Mouse (Mus musculus): ENCODE results near the gene Smyd3. TPM values are rescaled to one million over a fixed set of nuclear protein-coding genes. Genes with fewer than 3 reads are reported as not detected.

Smyd3 gene
- polyA plus RNA-seq, 1 experiment: 9.6 TPM

GRCm38 (mm10) chr1:179083098-179083497, 434.7 kb downstream of the Smyd3 start:
- no peaks in the 10 kb centered on the region for H3K4me1 ChIP-seq (replicated peaks; ENCODE audit: control insufficient read depth, insufficient read depth, low read length)
- no peak overlapping the region for H3K27ac ChIP-seq (ENCODE audit: control insufficient read depth, insufficient read depth, low read length)
- H3K4me3 ChIP-seq (ENCODE audit: control insufficient read depth, insufficient read depth, low read length): no peak overlapping the region
- DNase-seq: no peak
- TF ChIP-seq CTCF (IDR thresholded peaks at IDR 0.05; ENCODE audit: borderline replicate concordance, control insufficient read depth, extremely low read depth, insufficient read depth, low read length, poor library complexity) (no peak), POLR2A (IDR thresholded peaks at IDR 0.05; ENCODE audit: control insufficient read depth, extremely low read depth, insufficient read depth, low read length, poor library complexity) (no peak)
- H3K36me3 ChIP-seq (ENCODE audit: control insufficient read depth, insufficient read depth, low read length): no peaks in the 10 kb centered on the region
- WGBS: 83% methylated on average over 5 of the region's 5 CpGs
- no peaks in the 10 kb centered on the region for H3K27me3 ChIP-seq (ENCODE audit: control insufficient read depth, insufficient read depth, low read length)

- no peak overlapping the region for H3K4me3 ChIP-seq (ENCODE audit: control insufficient read depth, insufficient read depth, low read length)
- H3K27me3 ChIP-seq (ENCODE audit: control insufficient read depth, insufficient read depth, low read length): no peaks in the 10 kb centered on the region
- H3K36me3 ChIP-seq (ENCODE audit: control insufficient read depth, insufficient read depth, low read length): no peaks in the 10 kb centered on the region
- DNase-seq: no peak
- WGBS: 95% methylated on average over 7 of the region's 7 CpGs
- H3K4me1 ChIP-seq (replicated peaks; ENCODE audit: control insufficient read depth, insufficient read depth, low read length): no peaks in the 10 kb centered on the region
- no peak overlapping the region for H3K27ac ChIP-seq (ENCODE audit: control insufficient read depth, insufficient read depth, low read length)
- no peak for TF ChIP-seq POLR2A (IDR thresholded peaks at IDR 0.05; ENCODE audit: control insufficient read depth, extremely low read depth, insufficient read depth, low read length, poor library complexity)
- no peak for TF ChIP-seq CTCF (IDR thresholded peaks at IDR 0.05; ENCODE audit: borderline replicate concordance, control insufficient read depth, extremely low read depth, insufficient read depth, low read length, poor library complexity)
These were observed 444.0 kb downstream of the Smyd3 start for GRCm38 (mm10) chr1:179073846-179074245.

GRCm38 (mm10) chr1:179072935-179073654, 444.7 kb downstream of the Smyd3 start:
- Histone ChIP-seq H3K4me1 (replicated peaks; ENCODE audit: control insufficient read depth, insufficient read depth, low read length) (no peaks in the 10 kb centered on the region), H3K27me3 (ENCODE audit: control insufficient read depth, insufficient read depth, low read length) (no peaks in the 10 kb centered on the region), H3K4me3 (ENCODE audit: control insufficient read depth, insufficient read depth, low read length) (no peak overlapping the region), H3K36me3 (ENCODE audit: control insufficient read depth, insufficient read depth, low read length) (no peaks in the 10 kb centered on the region), H3K27ac (ENCODE audit: control insufficient read depth, insufficient read depth, low read length) (no peak overlapping the region)
- WGBS: 70% methylated on average over 11 of the region's 11 CpGs
- TF ChIP-seq POLR2A (IDR thresholded peaks at IDR 0.05; ENCODE audit: control insufficient read depth, extremely low read depth, insufficient read depth, low read length, poor library complexity): no peak
- no peak for TF ChIP-seq CTCF (IDR thresholded peaks at IDR 0.05; ENCODE audit: borderline replicate concordance, control insufficient read depth, extremely low read depth, insufficient read depth, low read length, poor library complexity)
- DNase-seq: no peak

GRCm38 (mm10) chr1:179072406-179072805, 445.4 kb downstream of the Smyd3 start:
- H3K27me3 ChIP-seq (ENCODE audit: control insufficient read depth, insufficient read depth, low read length): no peaks in the 10 kb centered on the region
- TF ChIP-seq CTCF (IDR thresholded peaks at IDR 0.05; ENCODE audit: borderline replicate concordance, control insufficient read depth, extremely low read depth, insufficient read depth, low read length, poor library complexity): no peak
- TF ChIP-seq POLR2A (IDR thresholded peaks at IDR 0.05; ENCODE audit: control insufficient read depth, extremely low read depth, insufficient read depth, low read length, poor library complexity): no peak
- H3K27ac ChIP-seq (ENCODE audit: control insufficient read depth, insufficient read depth, low read length): no peak overlapping the region
- WGBS: 100% methylated on average over 1 of the region's 1 CpGs
- no peak for DNase-seq
- H3K4me3 ChIP-seq (ENCODE audit: control insufficient read depth, insufficient read depth, low read length): no peak overlapping the region
- no peaks in the 10 kb centered on the region for H3K36me3 ChIP-seq (ENCODE audit: control insufficient read depth, insufficient read depth, low read length)
- H3K4me1 ChIP-seq (replicated peaks; ENCODE audit: control insufficient read depth, insufficient read depth, low read length): no peaks in the 10 kb centered on the region

GRCm38 (mm10) chr1:179068990-179069389, 448.9 kb downstream of the Smyd3 start:
- WGBS: 80% methylated on average over 1 of the region's 1 CpGs
- H3K27ac ChIP-seq (ENCODE audit: control insufficient read depth, insufficient read depth, low read length): no peak overlapping the region

GRCm38 (mm10) chr1:179065294-179065601, 452.6 kb downstream of the Smyd3 start:
- Histone ChIP-seq H3K4me1 (replicated peaks; ENCODE audit: control insufficient read depth, insufficient read depth, low read length) (no peaks in the 10 kb centered on the region), H3K27me3 (ENCODE audit: control insufficient read depth, insufficient read depth, low read length) (no peaks in the 10 kb centered on the region), H3K4me3 (ENCODE audit: control insufficient read depth, insufficient read depth, low read length) (no peak overlapping the region), H3K27ac (ENCODE audit: control insufficient read depth, insufficient read depth, low read length) (no peak overlapping the region), H3K36me3 (ENCODE audit: control insufficient read depth, insufficient read depth, low read length) (no peaks in the 10 kb centered on the region)
- WGBS: 97% methylated on average over 2 of the region's 2 CpGs
- DNase-seq: no peak
- no peak for TF ChIP-seq CTCF (IDR thresholded peaks at IDR 0.05; ENCODE audit: borderline replicate concordance, control insufficient read depth, extremely low read depth, insufficient read depth, low read length, poor library complexity)
- TF ChIP-seq POLR2A (IDR thresholded peaks at IDR 0.05; ENCODE audit: control insufficient read depth, extremely low read depth, insufficient read depth, low read length, poor library complexity): no peak

More at GRCm38 (mm10) chr1:179068990-179069389, 448.9 kb downstream of the Smyd3 start:
- Histone ChIP-seq H3K4me3 (ENCODE audit: control insufficient read depth, insufficient read depth, low read length) (no peak overlapping the region), H3K27me3 (ENCODE audit: control insufficient read depth, insufficient read depth, low read length) (no peaks in the 10 kb centered on the region), H3K36me3 (ENCODE audit: control insufficient read depth, insufficient read depth, low read length) (no peaks in the 10 kb centered on the region), H3K4me1 (replicated peaks; ENCODE audit: control insufficient read depth, insufficient read depth, low read length) (no peaks in the 10 kb centered on the region)
- no peak for DNase-seq
- TF ChIP-seq CTCF (IDR thresholded peaks at IDR 0.05; ENCODE audit: borderline replicate concordance, control insufficient read depth, extremely low read depth, insufficient read depth, low read length, poor library complexity): no peak
- no peak for TF ChIP-seq POLR2A (IDR thresholded peaks at IDR 0.05; ENCODE audit: control insufficient read depth, extremely low read depth, insufficient read depth, low read length, poor library complexity)

Measured in thymus, adult 2 months (tissue).